Mouse (Mus musculus) kidney, postnatal 36 days (tissue): Measurements from ENCODE around the gene Kcnj12.

Experiments used
- DNase-seq, 2 experiments: peaks; one replicate each; pipeline ENCODE4 v3.0.0; 2021 to 2022; ENCODE audit warnings: mixed read lengths in 2 of 2

The Kcnj12 gene

DNA sequence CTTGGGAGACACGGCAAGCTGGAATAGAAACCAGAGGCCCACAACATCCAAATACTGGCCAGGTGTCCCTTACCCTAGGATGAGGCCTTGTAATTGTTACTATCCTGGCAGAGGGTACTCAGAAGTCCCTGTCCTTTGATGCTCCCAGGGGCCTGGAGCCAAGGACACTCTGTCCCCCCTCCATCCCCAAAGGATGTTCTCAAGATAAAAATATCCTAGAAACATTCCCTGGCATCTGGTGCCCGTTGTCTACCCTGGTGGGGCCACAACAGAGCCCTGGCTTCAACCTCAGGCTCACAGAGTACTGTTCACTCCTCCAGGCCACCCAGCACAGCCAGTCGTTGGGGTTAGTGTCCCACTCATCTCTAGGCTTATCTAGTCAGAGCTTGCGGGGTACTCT, 38.3 kb downstream of the Kcnj12 start:
- no peak for DNase-seq

DNA sequence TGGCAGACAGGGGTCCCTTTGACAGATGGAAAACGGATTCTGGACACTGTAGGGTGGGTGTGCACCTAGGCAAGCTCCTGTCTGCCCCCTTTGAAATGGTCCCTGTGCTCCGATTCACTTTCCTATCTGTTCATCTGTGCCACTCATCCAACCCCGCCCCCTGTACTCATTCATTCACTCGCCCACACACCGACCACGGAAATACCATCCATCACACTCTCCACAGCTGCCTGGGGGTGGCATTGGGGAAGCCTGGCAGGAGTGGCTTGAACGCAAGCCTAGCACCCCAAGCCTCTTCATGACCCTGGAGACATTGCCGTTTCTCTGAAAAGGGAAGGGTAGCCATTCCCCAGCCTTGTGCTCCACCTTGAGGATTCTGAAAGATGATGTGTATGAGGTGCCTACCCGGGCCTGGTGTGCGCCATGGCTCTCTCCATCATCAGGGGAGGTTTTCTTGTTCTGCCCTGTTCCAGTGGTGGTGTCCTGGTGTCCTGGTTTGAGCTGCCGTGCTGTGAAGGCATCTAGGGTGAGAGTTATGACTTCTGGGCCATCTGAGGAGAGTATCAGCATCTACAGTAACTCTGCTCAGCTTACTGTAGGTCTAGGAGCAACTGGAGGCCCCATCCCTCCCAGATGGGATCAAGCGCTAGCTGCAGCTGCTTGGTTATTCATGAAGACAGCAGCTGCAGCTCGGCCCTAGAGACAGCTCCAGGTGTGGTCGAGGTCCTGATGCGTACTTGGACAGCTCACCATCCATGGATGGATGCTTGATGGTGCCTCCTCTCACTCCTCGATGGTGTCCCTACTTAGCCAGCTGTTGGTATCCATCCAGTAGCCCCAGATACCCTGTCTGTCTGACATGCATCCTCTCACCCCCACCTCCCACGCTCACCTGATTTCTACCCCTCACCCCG, 40.4 kb downstream of the Kcnj12 start:
- DNase-seq: no peak

DNA sequence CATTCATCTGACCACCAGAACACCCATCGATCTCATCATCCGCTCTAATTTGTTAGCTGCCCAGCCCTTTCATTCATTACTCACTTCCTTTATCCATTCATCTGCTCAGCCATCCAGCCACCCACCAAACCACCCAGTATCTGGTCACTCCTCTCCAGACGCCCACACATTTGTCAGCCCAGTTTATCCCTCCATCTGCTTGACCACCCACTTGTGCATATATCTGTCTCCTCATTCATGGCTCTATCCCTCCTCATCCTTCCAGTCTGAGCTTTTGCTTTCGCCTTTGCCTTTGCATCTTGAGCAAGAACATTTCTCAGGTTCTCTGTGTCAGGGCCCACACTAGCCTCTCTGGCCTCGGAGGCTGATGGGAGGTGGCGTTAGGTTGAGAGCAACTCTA, 41.1 kb downstream of the Kcnj12 start:
- DNase-seq: no peak

DNA sequence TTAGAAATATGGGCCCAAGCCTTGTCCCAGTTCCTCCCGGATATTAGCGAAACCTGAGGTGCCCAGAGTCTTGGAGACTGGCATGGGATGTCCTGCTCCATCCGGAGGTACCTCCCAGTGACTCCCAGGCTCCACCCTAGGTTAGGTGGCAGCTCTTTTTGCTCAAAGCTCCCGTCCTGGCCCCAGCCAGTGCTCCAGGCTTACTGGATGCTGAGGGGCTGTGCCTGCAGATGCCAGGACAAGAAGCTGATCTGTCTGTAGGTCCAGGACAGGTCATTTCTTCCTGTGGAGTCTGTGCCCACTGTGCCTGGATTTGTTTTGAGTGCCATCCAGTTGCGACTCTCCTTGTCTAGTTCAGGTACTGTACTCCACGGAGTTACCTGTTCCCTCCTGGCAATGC, 43.3 kb downstream of the Kcnj12 start:
- no peak for DNase-seq

DNA sequence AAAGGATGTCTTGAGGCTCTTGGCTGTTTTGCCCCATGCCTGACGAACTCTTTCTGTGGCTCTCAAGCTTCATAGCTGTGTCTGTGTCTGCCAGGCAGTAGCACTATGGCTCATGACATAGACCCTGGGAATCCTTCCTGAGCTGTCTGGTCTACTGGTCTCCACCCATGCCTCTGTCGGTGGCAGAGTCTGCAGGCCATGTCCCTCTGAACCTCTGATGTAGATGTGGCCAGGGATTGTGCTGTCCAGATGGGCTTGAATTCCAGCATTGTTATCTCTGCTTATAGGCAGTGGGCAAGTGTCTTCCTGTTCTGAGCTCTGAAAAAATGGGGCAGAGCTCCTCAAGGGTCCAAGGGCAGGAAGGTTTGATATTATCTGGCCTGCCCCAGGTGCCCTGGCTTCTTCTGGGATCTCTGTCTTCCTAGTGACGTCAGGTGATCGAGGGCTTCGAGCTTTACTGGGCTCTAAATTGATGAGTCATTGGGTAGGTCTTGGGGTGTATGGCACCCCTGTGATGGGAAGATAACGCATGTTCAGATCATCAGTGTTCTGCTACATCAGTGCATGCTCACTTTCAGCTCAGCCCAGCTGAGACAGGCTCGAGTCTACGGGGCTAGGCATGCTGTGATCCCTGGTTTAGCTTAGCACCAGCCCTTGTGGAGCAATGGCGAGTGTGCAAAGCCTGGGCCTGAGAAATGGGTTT, 44.9 kb downstream of the Kcnj12 start:
- DNase-seq: no peak

DNA sequence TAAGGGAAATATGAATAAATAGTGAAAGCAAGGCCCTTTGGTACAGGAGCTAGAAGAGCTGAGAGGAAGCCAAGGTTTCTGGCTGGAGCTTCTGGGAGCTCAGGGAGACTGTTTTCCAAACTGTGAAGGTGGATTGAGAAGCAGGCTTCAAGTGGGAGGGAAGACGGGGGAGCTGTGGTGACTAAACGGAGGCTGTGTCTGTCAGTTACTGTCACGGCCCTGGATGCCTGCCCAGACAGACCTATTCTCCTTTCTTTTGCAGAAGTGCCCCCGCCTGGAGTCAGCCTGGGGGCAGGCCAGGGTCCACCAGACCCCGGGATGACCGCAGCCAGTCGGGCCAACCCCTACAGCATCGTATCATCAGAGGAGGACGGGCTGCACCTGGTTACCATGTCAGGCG, 46.5 kb downstream of the Kcnj12 start:
- DNase-seq: no peak

DNA sequence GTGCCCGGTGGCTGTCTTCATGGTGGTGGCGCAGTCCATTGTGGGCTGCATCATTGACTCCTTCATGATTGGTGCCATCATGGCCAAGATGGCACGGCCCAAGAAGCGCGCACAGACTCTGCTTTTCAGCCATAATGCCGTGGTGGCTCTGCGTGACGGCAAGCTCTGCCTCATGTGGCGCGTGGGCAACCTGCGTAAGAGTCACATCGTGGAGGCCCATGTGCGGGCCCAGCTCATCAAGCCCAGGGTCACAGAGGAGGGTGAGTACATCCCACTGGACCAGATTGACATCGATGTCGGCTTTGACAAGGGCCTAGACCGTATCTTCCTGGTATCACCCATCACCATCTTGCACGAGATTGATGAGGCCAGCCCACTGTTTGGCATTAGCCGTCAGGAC, 47.3 kb downstream of the Kcnj12 start:
- DNase-seq: no peak

DNA sequence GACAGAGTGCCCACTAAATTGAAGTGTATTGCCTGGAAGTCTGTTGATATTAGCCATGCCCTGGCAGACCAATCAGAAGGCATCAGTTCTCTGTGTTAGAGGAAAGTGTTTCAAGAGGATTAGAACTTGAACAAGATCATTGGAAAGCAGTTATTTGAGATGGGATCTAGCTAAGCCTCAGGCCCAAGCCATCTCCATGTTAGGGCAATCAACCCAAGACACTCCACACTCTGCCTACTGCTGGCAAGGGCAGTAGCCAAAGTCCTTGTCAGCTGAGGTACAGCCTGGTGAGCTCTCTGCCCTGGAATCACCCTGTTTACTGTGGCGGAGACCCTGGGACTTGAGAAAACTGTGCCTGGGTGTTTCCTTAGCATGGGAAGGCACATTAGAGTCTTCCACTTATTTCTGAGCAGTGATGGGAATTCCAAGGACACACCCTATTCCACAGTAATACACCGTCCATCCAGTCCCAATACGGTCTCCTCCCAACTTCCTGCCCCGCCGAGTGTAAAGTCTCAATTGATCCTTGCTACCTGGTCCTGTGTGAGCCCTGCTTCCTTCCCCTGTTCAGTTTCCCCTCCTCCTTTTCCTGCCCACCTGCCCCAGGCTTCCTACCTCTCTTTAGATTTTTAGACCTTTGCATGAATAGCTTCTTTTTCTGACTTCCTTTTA, 52.4 kb downstream of the Kcnj12 start:
- no peak for DNase-seq

DNA sequence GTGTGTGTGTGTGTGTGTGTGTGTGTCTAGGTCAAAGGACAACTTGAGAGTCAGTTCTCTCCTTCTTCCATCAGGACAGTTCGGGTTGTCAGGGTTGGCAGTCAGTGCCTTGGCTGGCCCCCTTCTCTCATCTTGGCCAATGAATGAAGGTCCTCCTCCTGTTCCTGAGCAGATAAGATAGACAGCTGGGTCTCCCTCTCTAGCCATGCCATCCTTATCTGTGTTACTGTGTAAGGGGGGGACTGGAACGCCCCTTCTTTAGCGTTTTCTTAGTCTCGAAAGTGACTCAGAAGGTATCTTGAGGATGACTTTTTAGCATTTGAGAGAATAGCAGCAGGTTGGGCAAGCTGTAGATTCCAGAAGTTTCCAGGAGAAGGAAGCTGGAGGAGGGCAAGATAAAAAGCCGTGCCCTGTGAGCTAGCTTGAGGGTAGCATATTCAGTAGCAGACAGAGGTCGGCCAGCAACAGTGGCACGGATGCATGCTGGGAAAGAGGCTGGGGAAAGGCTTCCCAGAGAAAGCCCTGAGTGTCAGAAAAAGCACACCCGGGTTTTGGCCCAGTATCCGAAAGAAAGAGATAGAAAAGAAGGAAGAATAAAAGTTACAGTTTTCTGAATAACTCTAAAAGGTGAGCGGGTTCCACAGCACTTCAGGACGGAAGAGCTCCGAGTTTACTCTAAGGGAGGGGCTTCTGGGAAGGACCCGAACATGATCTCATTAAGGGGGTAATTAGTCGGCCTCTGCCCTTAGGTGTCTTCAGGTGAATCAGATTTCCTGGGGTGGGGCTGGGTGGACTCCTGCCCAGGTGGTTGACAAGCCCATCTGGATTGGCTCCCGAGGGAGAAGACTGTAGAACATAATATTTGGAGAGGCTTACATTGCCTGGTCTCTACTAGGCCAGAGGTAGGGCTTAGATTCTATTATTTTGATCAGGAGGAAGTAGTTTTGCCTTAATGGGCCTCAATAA, 53.3 kb downstream of the Kcnj12 start:
- DNase-seq: no peak

DNA sequence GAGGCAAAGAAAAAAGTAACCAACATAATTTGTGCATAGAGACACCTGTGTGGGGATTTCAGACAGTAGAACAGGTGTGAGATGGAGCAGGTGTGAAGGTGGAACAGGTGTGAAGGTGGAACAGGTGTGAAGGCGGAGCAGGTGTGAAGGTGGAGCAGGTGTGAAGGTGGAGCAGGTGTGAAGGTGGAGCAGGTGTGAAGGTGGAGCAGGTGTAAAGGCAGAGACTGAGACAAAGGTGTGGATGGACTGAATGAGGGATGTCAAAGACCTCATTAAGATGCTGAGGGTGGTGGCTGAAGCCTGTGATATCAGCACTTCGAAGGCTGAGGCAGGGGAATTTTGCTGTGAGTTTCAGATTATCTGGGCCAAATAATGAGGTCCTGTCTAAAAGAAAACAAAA, 59.3 kb downstream of the Kcnj12 start:
- DNase-seq: no peak

DNA sequence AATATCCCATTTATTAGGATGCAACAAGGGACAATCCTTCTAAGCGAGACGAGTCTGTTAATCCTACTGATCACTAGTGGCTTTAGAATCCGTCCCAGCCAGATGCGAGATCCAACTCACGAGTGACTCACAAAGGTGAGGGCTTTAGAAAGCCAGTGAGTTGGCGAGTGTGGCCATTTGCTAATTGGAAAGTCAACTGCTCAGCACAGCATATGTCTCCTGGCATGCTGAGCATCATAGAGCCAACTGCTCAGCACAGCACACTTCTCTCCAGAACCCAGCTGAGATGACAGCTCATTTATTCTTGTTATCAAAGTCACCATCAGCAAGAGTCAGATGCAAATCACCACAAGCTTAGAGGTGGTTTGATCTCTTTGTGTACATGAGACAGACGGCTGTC, 67.8 kb downstream of the Kcnj12 start:
- no peak for DNase-seq

DNA sequence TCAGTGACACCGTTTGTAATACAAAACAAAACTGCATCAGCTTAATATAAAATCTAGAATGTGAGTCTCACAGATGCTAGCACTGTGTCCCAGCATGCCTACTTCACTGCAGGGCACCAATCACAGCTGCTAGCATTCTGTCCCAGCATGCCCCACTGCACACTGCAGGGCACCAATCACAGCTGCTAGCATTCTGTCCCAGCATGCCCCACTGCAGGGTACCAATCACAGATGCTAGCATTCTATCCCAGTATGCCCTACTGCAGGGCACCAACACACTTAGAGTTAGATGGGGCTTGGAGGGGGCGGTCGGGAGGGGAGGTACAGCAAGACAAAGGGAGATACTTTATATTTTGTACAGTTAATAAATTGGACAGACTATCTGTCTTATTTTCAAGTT, 68.8 kb downstream of the Kcnj12 start:
- DNase-seq: no peak

DNA sequence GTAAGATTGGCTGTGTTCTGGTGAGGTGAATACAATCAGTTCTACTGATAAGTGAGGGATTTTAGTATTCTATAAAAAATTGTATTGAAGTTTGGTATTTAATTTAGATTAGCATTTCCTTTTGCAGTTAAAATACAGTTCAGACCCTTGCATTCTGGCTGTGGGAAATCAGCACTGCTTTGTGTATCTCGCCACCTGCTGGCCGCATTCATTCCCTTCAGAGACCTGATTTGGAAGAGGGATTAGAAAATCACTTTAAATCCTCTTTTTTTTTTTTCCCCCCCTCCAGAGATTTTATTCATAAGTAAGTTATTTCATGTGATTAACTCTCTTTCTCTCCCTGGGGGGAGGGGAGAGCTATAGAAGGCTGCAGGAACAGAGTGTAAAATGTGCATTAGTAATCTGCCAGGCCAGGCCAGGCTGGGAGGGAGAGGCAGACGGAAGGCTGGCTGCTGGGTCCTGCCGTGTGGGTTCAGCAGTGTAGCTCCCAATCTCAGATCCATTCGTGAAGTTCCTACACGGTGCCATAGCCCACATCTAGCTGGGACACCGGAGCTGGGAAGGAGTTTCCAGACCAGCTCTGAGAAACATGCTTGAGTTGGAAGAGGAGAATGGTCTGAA, 69.4 kb downstream of the Kcnj12 start:
- DNase-seq: peak; percentile 67 to 91

DNA sequence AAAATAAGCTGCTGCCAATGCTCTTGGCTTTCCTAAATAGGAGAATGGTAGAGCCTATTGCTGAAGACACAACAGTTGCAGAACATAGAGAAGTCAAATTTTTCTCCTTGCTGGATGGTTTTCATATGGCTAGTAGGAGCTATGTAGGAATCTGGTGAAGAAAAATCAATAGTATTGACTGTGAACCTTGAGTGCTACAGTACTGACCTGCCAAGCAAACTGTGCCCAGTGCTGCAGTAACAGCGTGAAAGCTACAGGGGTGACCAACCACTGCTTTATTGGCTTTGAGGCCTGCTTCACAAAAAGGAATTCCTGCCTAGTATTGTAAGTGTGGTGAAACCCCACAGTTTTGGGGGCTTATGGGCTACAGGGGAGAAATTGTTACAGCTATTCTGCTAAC, 75.7 kb downstream of the Kcnj12 start:
- DNase-seq: no peak

DNA sequence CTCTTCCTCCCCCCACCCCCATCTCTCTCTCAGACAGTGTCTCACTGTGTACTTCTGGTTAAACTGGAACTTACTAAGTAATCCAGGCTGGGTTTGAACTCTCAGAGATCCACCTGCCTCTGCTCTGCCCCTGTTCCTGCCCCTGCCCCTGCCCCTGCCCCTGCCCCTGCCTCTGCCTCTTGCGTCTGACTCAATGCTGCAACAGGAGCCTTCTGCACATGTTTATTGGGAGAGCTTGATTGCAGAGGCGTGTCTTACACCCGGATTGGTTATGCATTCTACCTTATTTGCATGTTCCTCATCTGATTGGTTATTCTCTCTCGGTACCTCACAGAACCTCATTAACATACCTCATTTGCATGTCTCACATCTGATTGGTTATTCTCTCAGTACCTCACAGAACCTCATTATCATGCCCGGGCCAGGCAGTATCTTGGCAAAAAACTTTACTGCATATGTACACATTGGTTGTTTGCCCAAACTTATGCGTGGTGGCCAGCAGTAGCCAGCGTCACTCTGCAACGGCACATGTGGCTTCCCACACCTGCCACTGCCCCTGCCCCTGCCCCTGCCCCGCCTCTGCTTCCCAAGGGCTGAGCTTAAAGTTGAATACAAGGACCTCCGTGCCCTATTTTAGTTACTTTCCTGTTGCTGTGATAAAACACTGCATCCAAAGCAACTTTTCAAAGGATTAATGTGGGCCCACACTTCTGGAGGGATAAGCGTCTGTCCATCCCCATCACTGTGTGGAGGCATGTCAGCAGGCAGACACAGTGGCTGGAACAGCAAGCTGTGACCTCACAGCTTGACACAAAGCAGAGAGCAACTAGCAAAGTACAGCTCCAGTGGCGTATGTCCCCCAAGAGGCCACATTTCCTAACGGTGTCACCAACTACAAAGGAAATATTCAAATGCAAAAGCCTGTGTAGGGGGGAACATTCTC, 80.3 kb downstream of the Kcnj12 start:
- DNase-seq: no peak

DNA sequence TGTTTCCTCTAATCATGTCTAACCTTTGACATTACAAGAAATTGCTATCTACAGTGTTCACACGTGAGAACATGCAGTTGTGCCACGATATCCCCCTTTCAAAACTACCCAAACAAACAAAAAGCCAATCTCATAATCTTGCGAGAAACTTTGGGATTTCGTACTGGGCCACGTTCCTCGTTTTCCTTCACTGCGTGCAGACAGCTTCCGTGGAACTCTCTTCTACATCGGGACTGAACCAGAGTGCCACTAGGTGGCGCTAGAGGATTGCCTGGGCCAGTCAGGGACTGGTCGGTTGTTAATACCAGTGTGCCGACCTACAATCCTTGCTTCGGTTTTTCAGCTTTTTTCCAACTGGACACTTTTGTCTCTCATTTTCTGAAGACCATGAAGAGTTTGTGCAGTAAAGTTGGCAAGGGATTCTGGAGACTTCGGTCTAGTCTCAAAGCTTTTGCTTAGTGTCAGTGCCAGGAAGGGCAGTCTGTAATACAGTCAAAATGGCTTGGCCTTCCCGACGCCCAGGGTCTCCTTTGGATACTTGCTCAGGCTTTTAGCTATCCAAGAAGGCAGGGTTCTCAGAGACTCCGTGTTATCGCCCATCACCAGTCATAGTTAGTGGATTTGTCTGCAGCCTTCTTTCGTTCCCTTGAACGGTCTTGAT, 82.0 kb downstream of the Kcnj12 start:
- DNase-seq: peak; percentile 87 to 95

DNA sequence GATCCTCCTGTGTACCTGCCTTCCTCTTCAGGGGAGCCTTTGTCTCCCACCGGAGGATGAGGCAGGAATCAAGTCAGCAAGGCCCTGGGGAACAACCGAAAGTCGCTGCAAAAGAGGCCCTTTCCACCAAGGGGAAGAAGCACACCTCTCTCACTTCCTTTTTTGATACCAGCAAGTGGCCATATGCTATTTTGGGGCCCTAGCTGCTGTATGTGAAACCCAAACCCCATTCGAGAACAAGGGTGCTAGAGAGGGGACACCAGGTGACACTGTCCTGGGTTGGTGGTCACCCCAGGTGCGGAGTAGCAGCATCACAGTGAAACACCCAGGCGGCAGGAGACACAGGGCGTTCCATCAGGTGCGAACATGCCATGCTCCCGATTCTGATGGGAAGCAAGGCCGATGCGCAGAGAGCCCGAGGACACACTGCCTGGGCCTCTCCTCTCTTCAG, 86.6 kb downstream of the Kcnj12 start:
- DNase-seq: no peak

DNA sequence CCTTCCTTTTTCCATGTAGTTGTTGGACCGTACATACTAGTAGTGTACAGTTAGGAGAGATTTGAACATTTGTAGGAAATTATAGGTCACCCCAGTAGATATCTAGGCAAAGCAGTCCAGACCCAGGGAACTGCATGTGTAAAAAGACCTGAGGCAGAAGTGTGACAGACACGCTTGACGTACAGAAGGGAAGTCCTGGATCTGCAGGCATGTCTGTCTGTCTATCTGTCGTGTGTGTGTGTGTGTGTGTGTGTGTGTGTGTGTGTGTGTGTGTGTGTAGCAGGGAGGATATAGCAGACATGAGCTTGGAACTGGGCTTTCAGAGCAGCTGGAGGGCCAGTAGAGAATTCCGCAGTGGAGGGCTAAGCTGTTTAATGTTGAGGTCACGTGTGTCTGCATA, 87.3 kb downstream of the Kcnj12 start:
- no peak for DNase-seq

DNA sequence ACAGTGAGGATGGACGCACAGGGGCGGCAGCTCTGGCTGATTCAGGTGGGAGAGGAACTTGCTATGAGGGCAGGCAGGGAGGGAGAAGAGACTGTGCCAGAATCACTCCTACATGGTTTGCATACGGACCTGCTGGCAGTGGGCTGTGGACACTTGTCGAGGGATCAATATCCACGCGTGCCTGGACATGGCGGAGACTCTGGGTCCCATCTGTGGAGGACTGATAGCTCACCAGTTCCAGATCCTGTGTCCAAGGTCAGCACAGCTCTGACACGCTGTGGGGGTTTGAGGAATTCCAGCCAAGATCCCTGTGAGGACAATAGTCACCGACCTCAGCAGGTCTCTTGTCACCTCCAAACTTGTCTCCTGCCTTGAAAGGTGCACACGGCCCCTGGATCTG, 87.7 kb downstream of the Kcnj12 start:
- no peak for DNase-seq

DNA sequence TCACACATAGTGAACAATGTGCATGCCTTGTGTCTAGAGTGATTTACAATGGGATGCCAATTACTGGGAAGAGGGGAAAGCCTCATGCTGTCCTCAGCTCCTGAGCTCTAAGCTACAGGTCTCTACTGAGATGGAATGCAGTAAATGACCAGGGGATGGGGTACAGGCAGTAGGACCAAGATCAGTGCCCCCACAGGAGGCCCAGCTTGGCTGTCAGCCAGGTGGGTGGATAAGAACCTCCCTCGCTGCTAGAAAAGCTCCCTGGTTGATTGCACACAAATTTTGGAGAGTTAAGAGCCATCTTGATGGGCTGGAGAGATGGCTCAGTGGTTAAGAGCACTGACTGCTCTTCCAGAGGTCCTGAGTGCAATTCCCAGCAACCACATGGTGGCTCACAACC, 88.6 kb downstream of the Kcnj12 start:
- no peak for DNase-seq
